Mouse (Mus musculus): Measurements from ENCODE around the gene Ccdc117. TPM values are rescaled to one million over a fixed set of nuclear protein-coding genes. Genes with fewer than 3 reads are reported as not detected.
"Not testable (repeated sequence)": the region's sequence is repeated elsewhere in the genome, so short reads cannot be mapped to it uniquely, and the experiment has no call there.

The Ccdc117 gene
- polyA plus RNA-seq, 1 experiment from 2014 or later, result 20.8 TPM

GRCm38 (mm10) chr11:5517346-5517745 is 24.6 kb downstream of the Ccdc117 start:
- WGBS, result 53% methylated on average over 6 of the region's 6 CpGs
- H3K9ac ChIP-seq, result no peak overlapping the region
- H3K27me3 ChIP-seq, result no peaks in the 10 kb centered on the region
- H3K4me1 ChIP-seq, result peaks cover 8% of the 10 kb centered on the region
- H3K27ac ChIP-seq, result no peak overlapping the region
- H3K4me2 ChIP-seq, result no peak overlapping the region
- no peak for ATAC-seq (ENCODE audit: borderline replicate concordance, extremely low read depth, low FRiP score, low TSS enrichment)
- no peaks in the 10 kb centered on the region for H3K9me3 ChIP-seq
- H3K36me3 ChIP-seq, result 0 out of 2 replicates have a peak, but pooled peaks cover under 1% of the 10 kb centered on the region
- H3K4me3 ChIP-seq, result no peak overlapping the region

GRCm38 (mm10) chr11:5516617-5517016 is 25.4 kb downstream of the Ccdc117 start:
- Histone ChIP-seq H3K4me3 (no peak overlapping the region), H3K27me3 (no peaks in the 10 kb centered on the region), H3K4me1 (peaks cover 3% of the 10 kb centered on the region; the same call in 1 of the 2 replicates), H3K4me2 (no peak overlapping the region), H3K9me3 (no peaks in the 10 kb centered on the region), H3K9ac (no peak overlapping the region), H3K27ac (no peak overlapping the region), H3K36me3 (no peaks in the 10 kb centered on the region)
- 86% methylated on average over 14 of the region's 14 CpGs for WGBS
- no peak for ATAC-seq (ENCODE audit: borderline replicate concordance, extremely low read depth, low FRiP score, low TSS enrichment)

GRCm38 (mm10) chr11:5516151-5516550 is 25.8 kb downstream of the Ccdc117 start:
- no peaks in the 10 kb centered on the region for H3K9me3 ChIP-seq
- no peak overlapping the region for H3K4me3 ChIP-seq
- H3K36me3 ChIP-seq, result no peaks in the 10 kb centered on the region
- H3K27me3 ChIP-seq, result no peaks in the 10 kb centered on the region
- 77% methylated on average over 7 of the region's 7 CpGs for WGBS
- no peak overlapping the region for H3K27ac ChIP-seq
- no peak overlapping the region for H3K9ac ChIP-seq
- H3K4me1 ChIP-seq, result peaks cover 3% of the 10 kb centered on the region; the same call in 1 of the 2 replicates
- ATAC-seq (ENCODE audit: borderline replicate concordance, extremely low read depth, low FRiP score, low TSS enrichment), result no peak
- no peak overlapping the region for H3K4me2 ChIP-seq

- 76% methylated on average over 6 of the region's 6 CpGs for WGBS
- H3K36me3 ChIP-seq, result no peaks in the 10 kb centered on the region
- H3K4me3 ChIP-seq, result no peak overlapping the region
- H3K27me3 ChIP-seq, result no peaks in the 10 kb centered on the region
- no peak overlapping the region for H3K4me2 ChIP-seq
- H3K9me3 ChIP-seq, result no peaks in the 10 kb centered on the region
- ATAC-seq (ENCODE audit: borderline replicate concordance, extremely low read depth, low FRiP score, low TSS enrichment), result no peak
- no peak overlapping the region for H3K27ac ChIP-seq
- H3K9ac ChIP-seq, result no peak overlapping the region
- H3K4me1 ChIP-seq, result peaks cover 3% of the 10 kb centered on the region; the same call in 1 of the 2 replicates
Measured at GRCm38 (mm10) chr11:5515655-5516054, 26.3 kb downstream of the Ccdc117 start.

GRCm38 (mm10) chr11:5515196-5515595 is 26.8 kb downstream of the Ccdc117 start:
- Histone ChIP-seq H3K36me3 (no peaks in the 10 kb centered on the region), H3K4me3 (no peak overlapping the region), H3K9ac (no peak overlapping the region), H3K4me2 (no peak overlapping the region), H3K9me3 (no peaks in the 10 kb centered on the region), H3K27ac (no peak overlapping the region), H3K4me1 (peaks cover 5% of the 10 kb centered on the region; the same call in 1 of the 2 replicates), H3K27me3 (no peaks in the 10 kb centered on the region)
- no peak for ATAC-seq (ENCODE audit: borderline replicate concordance, extremely low read depth, low FRiP score, low TSS enrichment)
- 76% methylated on average over 6 of the region's 6 CpGs for WGBS

GRCm38 (mm10) chr11:5514091-5514490 is 27.9 kb downstream of the Ccdc117 start:
- Histone ChIP-seq H3K4me1 (peaks cover 12% of the 10 kb centered on the region; the same call in 1 of the 2 replicates), H3K4me3 (no peak overlapping the region), H3K9ac (no peak overlapping the region), H3K4me2 (no peak overlapping the region), H3K27ac (no peak overlapping the region), H3K36me3 (no peaks in the 10 kb centered on the region), H3K27me3 (no peaks in the 10 kb centered on the region), H3K9me3 (no peaks in the 10 kb centered on the region)
- whole genome bisulfite sequencing, result 83% methylated on average over 4 of the region's 4 CpGs
- no peak for ATAC-seq (ENCODE audit: borderline replicate concordance, extremely low read depth, low FRiP score, low TSS enrichment)

- 76% methylated on average over 8 of the region's 8 CpGs for WGBS
Measured at GRCm38 (mm10) chr11:5512961-5513360, 29.0 kb downstream of the Ccdc117 start.

GRCm38 (mm10) chr11:5512099-5512725 is 29.8 kb downstream of the Ccdc117 start:
- WGBS, result 73% methylated on average over 12 of the region's 12 CpGs
- no peak for ATAC-seq (ENCODE audit: borderline replicate concordance, extremely low read depth, low FRiP score, low TSS enrichment)
- H3K9me3 ChIP-seq, result no peaks in the 10 kb centered on the region
- H3K36me3 ChIP-seq, result no peaks in the 10 kb centered on the region
- no peak overlapping the region for H3K27ac ChIP-seq
- H3K27me3 ChIP-seq, result no peaks in the 10 kb centered on the region
- no peak overlapping the region for H3K9ac ChIP-seq
- 0 out of 2 replicates have a peak, but pooled peaks cover 9% of the 10 kb centered on the region for H3K4me1 ChIP-seq
- H3K4me3 ChIP-seq, result no peak overlapping the region
- H3K4me2 ChIP-seq, result no peak overlapping the region

More at GRCm38 (mm10) chr11:5512961-5513360, 29.0 kb downstream of the Ccdc117 start:
- no peaks in the 10 kb centered on the region for H3K36me3 ChIP-seq
- H3K4me1 ChIP-seq, result peaks cover 11% of the 10 kb centered on the region; the same call in 1 of the 2 replicates
- no peak overlapping the region for H3K27ac ChIP-seq
- H3K4me3 ChIP-seq, result no peak overlapping the region
- no peak for ATAC-seq (ENCODE audit: borderline replicate concordance, extremely low read depth, low FRiP score, low TSS enrichment)
- no peak overlapping the region for H3K9ac ChIP-seq
- H3K27me3 ChIP-seq, result no peaks in the 10 kb centered on the region
- no peak overlapping the region for H3K4me2 ChIP-seq
- no peaks in the 10 kb centered on the region for H3K9me3 ChIP-seq

GRCm38 (mm10) chr11:5510686-5511085 is 31.3 kb downstream of the Ccdc117 start:
- peaks cover 14% of the 10 kb centered on the region; the same call in 1 of the 2 replicates for H3K4me1 ChIP-seq
- H3K36me3 ChIP-seq; H3K4me2 ChIP-seq; ATAC-seq (ENCODE audit: borderline replicate concordance, extremely low read depth, low FRiP score, low TSS enrichment); H3K27ac ChIP-seq; H3K9ac ChIP-seq; H3K4me3 ChIP-seq; H3K27me3 ChIP-seq; H3K9me3 ChIP-seq: not testable (repeated sequence)
- no CpG with 5 or more reads among the region's 2 CpGs for WGBS

GRCm38 (mm10) chr11:5510099-5510391 is 31.9 kb downstream of the Ccdc117 start:
- Histone ChIP-seq H3K4me1 (peaks cover 16% of the 10 kb centered on the region; the same call in 1 of the 2 replicates), H3K4me3 (no peak overlapping the region), H3K36me3 (no peaks in the 10 kb centered on the region), H3K4me2 (no peak overlapping the region), H3K27ac (peak overlapping the region; percentile 6; the same call in 1 of the 2 replicates), H3K27me3 (no peaks in the 10 kb centered on the region), H3K9ac (no peak overlapping the region), H3K9me3 (no peaks in the 10 kb centered on the region)
- WGBS, result 29% methylated on average over 5 of the region's 5 CpGs
- ATAC-seq (ENCODE audit: borderline replicate concordance, extremely low read depth, low FRiP score, low TSS enrichment), result no peak

- H3K27me3 ChIP-seq, result no peaks in the 10 kb centered on the region
- H3K9me3 ChIP-seq, result no peaks in the 10 kb centered on the region
- WGBS, result 71% methylated on average over 8 of the region's 8 CpGs
- H3K4me1 ChIP-seq, result peaks cover 16% of the 10 kb centered on the region; the same call in 1 of the 2 replicates
- H3K27ac ChIP-seq, result peak overlapping the region; percentile 6; the same call in 1 of the 2 replicates
- H3K4me3 ChIP-seq, result no peak overlapping the region
- no peak overlapping the region for H3K9ac ChIP-seq
- ATAC-seq (ENCODE audit: borderline replicate concordance, extremely low read depth, low FRiP score, low TSS enrichment), result no peak
- H3K36me3 ChIP-seq, result no peaks in the 10 kb centered on the region
- H3K4me2 ChIP-seq, result no peak overlapping the region
Measured at GRCm38 (mm10) chr11:5509215-5510098, 32.5 kb downstream of the Ccdc117 start.

Data from lung, embryonic 15.5 days (tissue).